Mouse (Mus musculus): ENCODE results near the gene Islr. TPM values are rescaled to one million over a fixed set of nuclear protein-coding genes. Genes with fewer than 3 reads are reported as not detected.

Gene Islr
- polyA plus RNA-seq, 1 experiment: 36.3 TPM

GRCm38 (mm10) chr9:58206013-58206412, 1.9 kb upstream of the Islr start:
- no peak for TF ChIP-seq POLR2A (IDR thresholded peaks at IDR 0.05; ENCODE audit: low read depth, low read length)
- TF ChIP-seq CTCF (IDR thresholded peaks at IDR 0.05; ENCODE audit: borderline replicate concordance, insufficient read depth, low read length): no peak
- Histone ChIP-seq H3K4me3 (ENCODE audit: insufficient read depth, low read length) (no peak overlapping the region), H3K4me1 (ENCODE audit: control insufficient read depth, insufficient read depth, low read length) (peaks cover 4% of the 10 kb centered on the region; the same call in 1 of the 2 replicates), H3K27ac (ENCODE audit: insufficient read depth, low read length) (no peak overlapping the region)

GRCm38 (mm10) chr9:58204448-58205000, 418 bp upstream of the Islr start:
- TF ChIP-seq CTCF (IDR thresholded peaks at IDR 0.05; ENCODE audit: borderline replicate concordance, insufficient read depth, low read length) (peak; percentile 97), POLR2A (IDR thresholded peaks at IDR 0.05; ENCODE audit: low read depth, low read length) (no peak)
- peak overlapping the region; percentile 40 for H3K4me3 ChIP-seq (ENCODE audit: insufficient read depth, low read length)
- no peak overlapping the region for H3K27ac ChIP-seq (ENCODE audit: insufficient read depth, low read length)
- peaks cover 4% of the 10 kb centered on the region; the same call in 1 of the 2 replicates for H3K4me1 ChIP-seq (ENCODE audit: control insufficient read depth, insufficient read depth, low read length)

DNA sequence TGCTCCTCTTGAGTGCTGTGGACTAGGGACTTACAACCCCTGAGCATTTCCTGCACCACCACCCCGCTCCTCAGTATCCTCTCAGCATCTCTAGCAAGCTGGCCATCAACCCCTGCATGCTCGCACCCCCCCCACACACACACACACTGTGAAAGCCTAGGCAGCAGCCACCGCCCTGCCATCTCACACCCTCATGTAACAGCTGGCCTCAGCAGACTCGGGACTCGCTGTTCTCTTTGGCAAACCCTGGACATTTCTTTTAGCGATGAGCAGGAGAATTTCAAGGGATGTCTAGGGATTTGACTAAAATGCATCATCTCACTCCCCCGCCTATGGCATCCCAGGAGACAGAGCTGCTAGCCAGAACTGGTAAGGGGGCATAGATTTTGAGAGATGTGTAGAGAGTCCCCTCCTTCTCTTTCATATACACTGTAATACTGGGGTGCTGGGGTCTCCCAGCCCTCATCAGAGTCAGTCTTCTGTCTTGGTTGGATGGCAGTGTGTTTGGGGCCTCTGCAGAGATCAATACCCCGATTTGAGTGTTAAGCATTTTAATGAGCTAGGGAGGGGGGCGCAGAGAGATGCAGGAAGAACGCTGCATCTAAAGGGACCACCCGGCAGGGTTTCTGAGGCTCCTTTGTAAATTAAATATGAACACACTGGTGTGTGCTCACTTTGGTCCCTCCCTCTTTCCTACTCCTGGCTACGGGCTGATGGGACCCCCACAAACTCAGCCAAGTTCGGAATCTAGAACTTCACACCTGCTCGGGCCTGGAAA, 1.2 kb downstream of the Islr start:
- Histone ChIP-seq H3K4me3 (ENCODE audit: insufficient read depth, low read length) (no peak overlapping the region), H3K4me1 (ENCODE audit: control insufficient read depth, insufficient read depth, low read length) (peaks cover 7% of the 10 kb centered on the region; the same call in 1 of the 2 replicates), H3K27ac (ENCODE audit: insufficient read depth, low read length) (no peak overlapping the region)
- TF ChIP-seq POLR2A (IDR thresholded peaks at IDR 0.05; ENCODE audit: low read depth, low read length) (no peak), CTCF (IDR thresholded peaks at IDR 0.05; ENCODE audit: borderline replicate concordance, insufficient read depth, low read length) (no peak)

DNA sequence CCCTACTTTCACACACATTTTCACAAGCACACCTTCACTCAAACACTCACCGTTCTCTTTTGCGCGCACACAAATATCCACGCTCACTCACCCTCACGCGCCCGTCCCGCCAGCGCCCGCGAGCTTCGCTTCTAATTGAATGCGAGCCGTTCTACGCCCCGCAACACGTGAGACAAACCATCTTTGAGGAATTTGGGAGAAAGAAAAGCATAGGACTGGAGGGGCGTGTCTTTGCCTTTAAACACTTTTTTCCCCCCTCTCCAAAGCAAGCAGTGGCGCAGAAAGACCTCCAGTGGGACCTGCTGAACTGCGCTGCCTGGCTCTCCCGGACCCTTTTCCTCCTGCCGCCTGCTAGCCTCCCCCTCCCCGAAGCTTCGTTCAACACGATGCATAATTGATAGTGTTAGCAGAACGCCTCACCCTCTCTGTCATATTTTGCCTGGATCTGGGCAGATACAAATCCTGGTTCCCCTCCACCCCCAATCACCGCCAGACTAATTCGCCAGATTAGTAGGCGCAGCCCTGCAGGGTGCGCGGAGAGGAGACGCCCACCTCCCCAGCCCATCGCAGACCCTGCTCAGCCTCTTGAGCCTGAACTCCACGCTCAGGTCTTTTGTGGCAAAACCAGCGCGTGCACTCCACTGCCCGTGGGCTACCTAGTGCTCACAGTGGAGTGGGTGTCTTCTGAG, 2.1 kb downstream of the Islr start:
- no peak for TF ChIP-seq POLR2A (IDR thresholded peaks at IDR 0.05; ENCODE audit: low read depth, low read length)
- TF ChIP-seq CTCF (IDR thresholded peaks at IDR 0.05; ENCODE audit: borderline replicate concordance, insufficient read depth, low read length): no peak
- Histone ChIP-seq H3K4me3 (ENCODE audit: insufficient read depth, low read length) (no peak overlapping the region), H3K27ac (ENCODE audit: insufficient read depth, low read length) (no peak overlapping the region), H3K4me1 (ENCODE audit: control insufficient read depth, insufficient read depth, low read length) (peaks cover 7% of the 10 kb centered on the region; the same call in 1 of the 2 replicates)

- TF ChIP-seq POLR2A (IDR thresholded peaks at IDR 0.05; ENCODE audit: low read depth, low read length) (no peak), CTCF (IDR thresholded peaks at IDR 0.05; ENCODE audit: borderline replicate concordance, insufficient read depth, low read length) (no peak)
- no peak overlapping the region for H3K27ac ChIP-seq (ENCODE audit: insufficient read depth, low read length)
- H3K4me3 ChIP-seq (ENCODE audit: insufficient read depth, low read length): no peak overlapping the region
- peaks cover 7% of the 10 kb centered on the region; the same call in 1 of the 2 replicates for H3K4me1 ChIP-seq (ENCODE audit: control insufficient read depth, insufficient read depth, low read length)
Observed at GRCm38 (mm10) chr9:58201091-58201842, 2.8 kb downstream of the Islr start.

GRCm38 (mm10) chr9:58200270-58201090, 3.6 kb downstream of the Islr start:
- no peak overlapping the region for H3K27ac ChIP-seq (ENCODE audit: insufficient read depth, low read length)
- TF ChIP-seq CTCF (IDR thresholded peaks at IDR 0.05; ENCODE audit: borderline replicate concordance, insufficient read depth, low read length) (no peak), POLR2A (IDR thresholded peaks at IDR 0.05; ENCODE audit: low read depth, low read length) (no peak)
- H3K4me1 ChIP-seq (ENCODE audit: control insufficient read depth, insufficient read depth, low read length): peaks cover 7% of the 10 kb centered on the region; the same call in 1 of the 2 replicates
- no peak overlapping the region for H3K4me3 ChIP-seq (ENCODE audit: insufficient read depth, low read length)

- H3K4me3 ChIP-seq (ENCODE audit: insufficient read depth, low read length): no peak overlapping the region
- TF ChIP-seq POLR2A (IDR thresholded peaks at IDR 0.05; ENCODE audit: low read depth, low read length): no peak
- no peak for TF ChIP-seq CTCF (IDR thresholded peaks at IDR 0.05; ENCODE audit: borderline replicate concordance, insufficient read depth, low read length)
- H3K4me1 ChIP-seq (ENCODE audit: control insufficient read depth, insufficient read depth, low read length): peaks cover 7% of the 10 kb centered on the region; the same call in 1 of the 2 replicates
- H3K27ac ChIP-seq (ENCODE audit: insufficient read depth, low read length): no peak overlapping the region
Observed at GRCm38 (mm10) chr9:58199381-58200269, 4.5 kb downstream of the Islr start.

DNA sequence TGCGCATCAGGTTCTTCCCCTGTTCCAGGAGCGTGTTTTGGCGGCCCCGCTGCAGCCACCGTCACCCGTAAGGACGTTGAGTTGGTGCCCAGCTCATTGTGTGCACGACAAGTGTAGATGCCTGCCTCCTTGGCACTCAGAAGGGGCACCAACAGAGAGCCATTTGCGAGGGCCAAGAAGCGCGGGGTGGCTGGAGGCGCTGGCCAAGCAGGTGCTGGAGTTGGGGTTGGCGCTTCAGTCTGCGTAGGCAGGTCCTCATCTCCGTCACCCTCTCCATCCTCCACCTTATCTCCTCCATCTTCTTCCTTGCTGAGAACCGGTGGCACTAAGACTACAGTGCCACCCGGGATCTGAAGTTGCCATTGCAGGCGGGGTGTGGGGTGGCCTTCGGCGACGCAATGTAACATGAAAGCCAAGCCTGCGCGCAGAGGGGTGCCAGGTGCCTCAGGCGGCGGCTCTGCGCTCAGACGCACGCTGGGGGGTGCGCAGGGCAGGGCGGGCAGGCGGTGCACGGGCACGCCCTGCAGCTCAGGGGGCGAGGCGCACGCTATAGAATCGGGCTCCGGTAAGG, 5.2 kb downstream of the Islr start:
- TF ChIP-seq CTCF (IDR thresholded peaks at IDR 0.05; ENCODE audit: borderline replicate concordance, insufficient read depth, low read length): no peak
- no peak for TF ChIP-seq POLR2A (IDR thresholded peaks at IDR 0.05; ENCODE audit: low read depth, low read length)
- H3K27ac ChIP-seq (ENCODE audit: insufficient read depth, low read length): no peak overlapping the region
- no peak overlapping the region for H3K4me3 ChIP-seq (ENCODE audit: insufficient read depth, low read length)
- peaks cover 7% of the 10 kb centered on the region; the same call in 1 of the 2 replicates for H3K4me1 ChIP-seq (ENCODE audit: control insufficient read depth, insufficient read depth, low read length)

Data from embryonic fibroblast, embryonic 13.5 days (primary cell).